Mouse (Mus musculus): Measurements from ENCODE around the gene Farp1.
"Not testable (repeated sequence)": the region's sequence is repeated elsewhere in the genome, so short reads cannot be mapped to it uniquely, and the experiment has no call there.

Farp1 gene

GRCm38 (mm10) chr14:121034973-121035662 is at the start of gene Farp1:
Gene Farp1 (plus strand): TSS chr14:121035200.
- DNase-seq (ENCODE audit: low spot score in 2 of 2): peak; percentile 38 to 62

DNA sequence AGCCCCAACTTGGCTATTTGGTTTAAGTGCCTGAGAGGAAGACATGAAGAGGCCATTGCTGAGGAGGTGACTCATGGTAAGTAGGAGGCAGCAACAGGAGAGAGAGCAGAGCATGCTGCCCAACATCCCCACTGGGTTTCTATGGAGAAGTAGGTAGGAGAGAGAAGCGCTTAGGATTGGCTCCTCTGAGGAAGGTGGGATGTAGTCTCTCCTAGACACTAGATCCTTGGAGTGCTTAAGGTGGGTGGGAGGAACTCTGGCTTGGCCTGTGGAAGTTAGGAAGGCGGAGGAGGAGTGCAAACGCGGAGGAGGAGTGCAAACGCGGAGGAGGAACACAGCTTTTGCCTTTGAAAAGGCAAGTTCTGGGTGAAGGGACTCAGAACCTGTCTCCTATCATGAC is 45.9 kb upstream of the Farp1 start:
- no peak for DNase-seq (ENCODE audit: low spot score in 2 of 2)

DNA sequence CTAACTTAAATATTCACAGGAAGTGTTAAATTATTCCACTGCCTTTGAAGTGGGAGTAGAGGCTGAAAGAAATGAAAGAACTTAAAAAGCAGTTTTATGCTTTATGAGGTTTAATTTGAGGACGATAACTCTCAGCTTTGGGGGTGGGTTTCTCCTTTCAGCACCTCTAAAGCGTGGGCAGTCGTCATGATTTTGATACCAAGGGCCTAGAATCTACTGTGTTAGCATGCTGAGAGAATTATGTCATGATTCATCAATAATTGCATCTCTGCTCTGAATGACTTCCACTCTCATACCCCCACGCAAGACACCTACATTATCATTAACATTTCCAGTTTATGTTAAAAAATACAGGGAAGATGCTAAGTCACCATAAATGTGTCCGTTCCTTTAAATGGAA is 37.3 kb upstream of the Farp1 start:
- DNase-seq (ENCODE audit: low spot score in 2 of 2): no peak

DNA sequence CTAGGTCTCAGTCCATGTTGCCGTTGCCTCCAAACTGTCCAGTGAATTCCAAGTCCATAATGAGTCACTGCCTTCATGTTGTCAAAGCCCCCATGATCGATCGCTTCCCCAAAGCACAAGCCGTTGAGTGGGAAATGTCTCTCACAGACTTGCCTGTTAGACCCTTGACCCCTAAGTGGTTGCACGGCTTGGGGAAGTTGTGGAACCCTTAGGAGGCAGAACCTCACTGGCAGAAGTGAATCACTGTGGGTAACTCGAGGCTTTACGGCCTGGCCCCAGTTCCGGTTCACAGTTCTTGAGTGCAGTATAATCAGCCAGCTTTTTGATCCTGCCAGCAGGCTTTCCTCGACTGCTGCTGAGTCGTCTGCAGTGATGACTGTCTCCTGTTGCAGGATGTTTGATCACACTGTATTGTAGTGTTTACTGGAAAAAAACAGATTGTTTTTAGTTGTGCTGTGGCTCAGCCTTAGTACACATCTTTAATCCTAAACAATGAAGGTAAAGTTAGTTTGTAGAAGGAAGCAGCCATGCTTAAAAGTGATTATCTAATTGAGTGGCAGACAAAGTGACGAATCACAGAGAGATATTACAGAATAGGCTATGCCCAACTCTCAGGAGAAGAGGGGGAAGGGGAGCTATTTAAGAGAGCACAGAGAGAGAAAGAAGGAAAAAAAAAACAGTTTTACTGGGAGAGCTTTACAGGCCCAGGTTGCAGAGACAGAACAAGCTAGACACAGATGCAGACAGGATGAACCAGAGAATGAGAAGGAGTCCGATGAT is 34.2 kb upstream of the Farp1 start:
- DNase-seq (ENCODE audit: low spot score in 2 of 2): no peak

- DNase-seq (ENCODE audit: low spot score in 2 of 2): no peak
These were observed 29.4 kb upstream of the Farp1 start for GRCm38 (mm10) chr14:121005621-121006020.

GRCm38 (mm10) chr14:121006021-121006420 is 29.0 kb upstream of the Farp1 start:
- no peak for DNase-seq (ENCODE audit: low spot score in 2 of 2)

- DNase-seq (ENCODE audit: low spot score in 2 of 2): no peak
These were observed 19.8 kb upstream of the Farp1 start for GRCm38 (mm10) chr14:121015114-121015690.

DNA sequence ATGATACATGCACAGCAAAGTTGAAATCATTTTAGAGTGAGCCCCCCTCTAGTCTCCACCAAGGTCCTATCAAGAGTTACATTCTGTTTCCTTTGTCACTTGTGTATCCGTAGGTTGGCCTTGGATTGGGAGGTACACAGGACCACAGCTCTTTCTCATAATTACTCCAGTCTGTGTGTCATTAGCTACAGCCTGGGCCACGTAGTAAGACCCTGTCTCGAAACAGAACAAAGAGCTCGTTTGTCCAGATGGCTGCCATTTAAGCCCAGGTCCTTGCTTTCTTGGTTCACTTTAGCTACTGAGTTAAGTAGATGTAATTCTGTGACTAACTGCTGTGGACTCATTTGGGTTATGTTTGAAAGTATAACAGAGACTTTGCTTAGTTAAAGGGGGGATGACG is 12.6 kb upstream of the Farp1 start:
- DNase-seq (ENCODE audit: low spot score in 2 of 2): no peak

DNA sequence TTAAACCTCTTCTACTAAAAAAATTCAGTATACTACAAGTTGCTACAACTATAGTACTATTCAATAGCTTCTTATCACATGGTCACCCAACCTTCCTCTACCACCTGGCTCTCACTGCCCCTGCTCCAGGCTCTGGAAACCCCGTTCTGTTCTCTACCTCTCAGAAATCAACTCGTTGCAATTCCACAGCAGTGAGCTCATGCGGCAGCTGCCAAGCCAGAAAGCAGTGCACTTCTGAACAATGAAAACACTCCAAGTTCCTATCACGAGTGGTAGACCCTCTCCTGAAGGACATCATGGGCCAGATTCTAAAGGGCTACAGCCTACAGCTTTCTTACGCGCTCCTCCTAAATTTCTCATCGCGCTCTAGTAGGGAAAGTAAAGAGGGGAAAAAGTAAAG is 9.6 kb upstream of the Farp1 start:
- no peak for DNase-seq (ENCODE audit: low spot score in 2 of 2)

DNA sequence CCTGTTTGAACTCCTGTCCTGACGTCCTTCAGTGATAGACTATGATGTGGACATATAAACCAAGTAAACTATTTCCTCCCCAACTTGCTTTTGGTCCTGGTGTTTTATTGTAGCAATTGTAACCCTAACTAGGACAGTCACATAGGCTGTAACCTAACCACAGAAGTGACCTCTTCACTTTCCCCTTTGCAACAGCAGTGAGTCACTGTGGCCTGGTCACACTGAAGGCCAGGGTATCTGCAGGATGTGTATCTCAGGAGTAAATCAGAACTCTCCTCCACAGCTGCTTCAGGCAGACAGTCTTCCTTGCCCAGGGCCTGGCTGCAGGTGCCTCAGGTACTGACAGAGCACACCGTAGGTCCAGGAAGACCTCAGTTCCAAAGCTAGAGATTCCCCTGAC is 3.6 kb upstream of the Farp1 start:
- no peak for DNase-seq (ENCODE audit: low spot score in 2 of 2)

- DNase-seq (ENCODE audit: low spot score in 2 of 2): no peak
These were observed 475 bp upstream of the Farp1 start for GRCm38 (mm10) chr14:121034525-121034924.

GRCm38 (mm10) chr14:121035663-121036473 is 868 bp downstream of the Farp1 start:
- DNase-seq (ENCODE audit: low spot score in 2 of 2): peak; percentile 9 to 43

GRCm38 (mm10) chr14:121036612-121037221 is 1.7 kb downstream of the Farp1 start:
- no peak for DNase-seq (ENCODE audit: low spot score in 2 of 2)

DNA sequence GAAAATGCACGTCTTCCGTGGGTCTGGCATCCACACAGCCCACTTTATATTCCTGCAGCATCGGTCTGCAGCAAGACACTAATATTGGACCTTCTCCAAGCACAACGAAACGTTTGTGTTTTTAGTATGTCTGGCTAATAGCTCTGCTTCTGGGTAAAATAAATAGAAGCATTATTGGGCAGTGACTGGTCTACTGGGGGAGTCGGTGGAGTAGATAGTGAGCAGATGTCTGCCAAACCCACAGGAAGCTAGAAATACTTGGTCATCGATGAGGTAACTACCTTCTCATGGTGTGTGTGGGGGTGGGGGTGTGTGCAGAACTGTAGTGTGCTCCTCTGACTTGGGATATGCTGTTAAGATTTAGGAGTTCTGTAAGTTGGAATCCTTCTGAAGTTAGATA is 2.3 kb downstream of the Farp1 start:
- DNase-seq (ENCODE audit: low spot score in 2 of 2): no peak

DNA sequence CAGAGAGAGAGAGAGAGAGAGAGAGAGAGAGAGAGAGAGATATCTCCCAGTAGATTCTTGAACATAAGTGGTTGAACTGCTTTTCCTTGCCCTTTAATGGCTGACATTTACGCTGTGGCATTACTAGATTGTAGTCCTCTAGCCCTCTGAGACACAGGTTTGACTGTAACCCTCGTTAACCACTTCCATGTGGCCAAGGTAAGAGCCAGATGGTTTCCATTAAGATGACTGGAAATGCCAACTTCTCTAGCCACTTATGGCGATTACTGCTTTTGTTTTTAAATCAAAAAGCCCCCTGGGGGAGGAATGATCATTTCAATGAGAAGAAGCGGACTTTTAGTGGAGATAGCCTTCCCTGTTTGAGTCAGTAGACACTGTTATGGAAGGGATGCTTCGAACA is 3.7 kb downstream of the Farp1 start:
- no peak for DNase-seq (ENCODE audit: low spot score in 2 of 2)

GRCm38 (mm10) chr14:121044145-121044544 is 9.1 kb downstream of the Farp1 start:
- no peak for DNase-seq (ENCODE audit: low spot score in 2 of 2)

- peak in 1 of 2 experiments; percentile 4 for DNase-seq (ENCODE audit: low spot score in 2 of 2)
These were observed 11.4 kb downstream of the Farp1 start for GRCm38 (mm10) chr14:121046313-121046961.

GRCm38 (mm10) chr14:121047780-121048179 is 12.8 kb downstream of the Farp1 start:
- DNase-seq (ENCODE audit: low spot score in 2 of 2): no peak

GRCm38 (mm10) chr14:121051002-121051401 is 16.0 kb downstream of the Farp1 start:
- not testable (repeated sequence) for DNase-seq (ENCODE audit: low spot score in 2 of 2)

GRCm38 (mm10) chr14:121053020-121053518 is 18.1 kb downstream of the Farp1 start:
- DNase-seq (ENCODE audit: low spot score in 2 of 2): no peak

DNA sequence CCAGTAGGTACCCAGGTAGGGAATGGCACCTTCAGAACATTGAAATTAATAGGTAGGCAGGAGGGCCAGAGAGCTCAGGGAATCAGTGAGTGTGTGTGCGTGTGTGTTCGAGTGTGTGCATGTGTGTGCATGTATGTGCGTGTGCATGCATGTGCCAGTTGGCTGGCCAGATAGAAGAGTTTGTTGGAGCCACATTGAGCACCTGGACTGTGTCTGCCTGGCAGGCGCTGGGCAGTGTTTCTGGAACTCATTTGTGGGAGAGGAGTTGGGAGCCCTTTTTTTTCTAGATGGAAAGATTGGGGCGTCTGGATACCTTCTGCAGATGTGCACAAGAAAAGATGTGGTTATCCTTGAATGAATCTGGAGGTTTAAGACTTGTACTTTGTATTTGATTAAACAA is 19.1 kb downstream of the Farp1 start:
- no peak for DNase-seq (ENCODE audit: low spot score in 2 of 2)

Measured in spleen, postnatal 10 days (tissue).